Mouse (Mus musculus) left cerebral cortex, postnatal 10 days (tissue): ENCODE results near the gene Tnfsf8. TPM values are rescaled to one million over a fixed set of nuclear protein-coding genes. Genes with fewer than 3 reads are reported as not detected.

Source experiments
- DNase-seq, 2 experiments: peaks; one replicate each; pipeline ENCODE4 v3.0.0; 2021 to 2022; ENCODE audit warnings: low spot score in 2 of 2, mixed read lengths in 1 of 2; ENCODE audit errors: extremely low spot score in 1 of 2
- intact Hi-C: fragments of 180-260 bp; cut with DNase I; formaldehyde crosslinking; loops from one replicate; pipeline ENCODE4 v1.15.1; 2025
- total RNA-seq, 2 experiments: library from RNA; stranded (reverse); gene quantifications; 2 replicates each; pipeline ENCODE4 v1.2.3; 2021

Tnfsf8 gene
- not detected for total RNA-seq

DNA sequence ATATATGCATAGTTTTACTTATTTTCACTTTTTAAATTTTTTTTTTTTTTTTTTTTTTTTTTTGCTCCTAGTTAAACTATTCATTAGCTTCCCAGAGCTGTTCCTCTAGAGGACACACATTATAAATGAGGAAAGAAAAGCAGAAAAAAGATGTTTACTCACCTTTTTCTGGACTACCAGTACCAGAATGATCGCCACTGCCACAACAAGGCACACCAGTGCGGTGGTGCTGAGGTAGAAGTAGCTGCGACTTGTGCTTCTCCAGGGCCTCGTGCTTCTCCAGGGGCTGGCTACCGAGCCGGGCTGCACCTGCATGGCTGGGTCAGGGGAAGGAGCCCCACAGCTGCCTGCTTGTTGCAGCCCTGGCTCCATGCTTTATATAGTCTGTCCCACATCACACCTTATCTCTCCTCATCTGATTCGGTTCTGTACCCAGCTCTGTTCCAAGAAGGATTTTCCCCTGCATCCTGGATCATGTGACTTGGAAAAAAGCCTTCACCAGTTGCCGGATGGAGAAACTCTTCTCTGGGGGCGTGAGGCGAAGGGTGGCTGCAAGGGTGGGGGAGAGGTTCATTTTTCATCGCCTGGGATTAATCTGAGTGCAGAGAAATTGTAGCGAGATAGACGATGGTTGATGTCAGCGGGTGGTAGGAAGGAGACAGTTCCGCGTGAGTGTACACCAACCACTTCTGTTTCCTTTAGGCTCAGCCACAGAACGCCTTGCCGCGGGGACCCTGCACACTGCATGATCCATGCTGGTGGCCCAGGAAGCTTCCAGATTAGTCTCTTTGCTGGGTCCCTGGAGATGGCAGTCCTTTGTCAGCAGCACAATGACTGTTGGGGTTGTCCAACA, at the start of gene Tnfsf8:
Gene Tnfsf8, minus strand, starts transcription at position 660 of the 853 bp plus-strand sequence.
- no peak for DNase-seq
- intact Hi-C loops: no loop called here

DNA sequence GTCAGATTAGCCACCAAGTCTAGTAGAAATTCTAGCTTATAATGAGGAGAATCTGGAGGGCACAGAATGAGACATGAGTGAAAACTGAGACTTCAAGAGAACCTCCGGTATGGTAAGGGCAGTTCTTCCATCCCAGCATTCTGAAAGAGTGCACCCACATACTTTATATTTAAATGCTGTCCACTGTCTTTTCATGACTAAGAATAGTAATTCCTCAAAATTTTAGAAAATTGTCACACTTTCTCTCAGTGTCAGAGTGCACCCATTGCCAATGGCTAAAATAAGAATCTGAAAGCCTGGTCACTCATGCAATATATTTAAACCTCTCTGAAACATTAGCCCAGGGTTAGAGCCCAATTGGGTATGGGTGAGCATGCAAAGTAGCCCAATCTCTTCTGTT, 47.4 kb upstream of the Tnfsf8 start:
- DNase-seq: no peak

DNA sequence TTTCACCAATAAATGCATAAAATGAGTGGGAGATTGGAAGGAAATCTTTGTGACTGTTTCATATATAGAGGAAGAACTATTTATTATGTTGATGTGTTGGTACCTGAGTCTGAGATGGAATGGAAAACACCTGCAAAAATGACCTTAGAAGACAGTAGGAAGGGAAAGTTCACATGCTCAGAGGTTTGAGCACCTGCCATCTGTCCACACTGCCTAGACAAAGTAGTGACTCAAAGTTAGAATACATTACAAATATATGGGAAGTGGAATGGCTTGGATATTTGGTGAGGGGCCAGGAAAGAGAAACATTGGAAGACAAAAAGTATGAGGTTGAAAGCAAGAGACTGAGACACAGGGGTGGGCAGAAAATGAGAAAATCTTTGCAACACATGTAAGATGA, 46.3 kb upstream of the Tnfsf8 start:
- no peak for DNase-seq
- intact Hi-C loops: no loop called here

More for the DNA sequence above, 47.4 kb upstream of the Tnfsf8 start:
- intact Hi-C loops: no loop called here

DNA sequence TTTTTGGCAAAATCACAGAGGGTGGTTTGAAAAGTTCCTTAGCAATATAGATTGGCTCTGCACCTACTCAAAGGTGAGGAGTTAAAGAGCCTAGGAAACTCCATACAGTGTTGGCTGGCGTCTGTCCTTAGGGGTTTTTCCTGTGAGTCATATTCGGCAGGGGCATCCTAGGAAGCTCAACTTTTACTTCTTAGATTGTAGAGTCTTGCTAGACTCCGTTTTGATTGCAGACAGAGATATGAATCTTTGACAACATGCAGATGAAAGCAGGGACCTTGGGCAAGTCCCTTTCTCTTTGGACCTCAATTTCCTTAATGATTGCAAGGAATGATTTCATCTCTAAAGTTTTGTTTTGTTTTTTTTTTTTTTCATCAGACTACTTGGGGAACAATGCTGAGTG, 44.9 kb upstream of the Tnfsf8 start:
- intact Hi-C loops: no loop called here
- DNase-seq: no peak

DNA sequence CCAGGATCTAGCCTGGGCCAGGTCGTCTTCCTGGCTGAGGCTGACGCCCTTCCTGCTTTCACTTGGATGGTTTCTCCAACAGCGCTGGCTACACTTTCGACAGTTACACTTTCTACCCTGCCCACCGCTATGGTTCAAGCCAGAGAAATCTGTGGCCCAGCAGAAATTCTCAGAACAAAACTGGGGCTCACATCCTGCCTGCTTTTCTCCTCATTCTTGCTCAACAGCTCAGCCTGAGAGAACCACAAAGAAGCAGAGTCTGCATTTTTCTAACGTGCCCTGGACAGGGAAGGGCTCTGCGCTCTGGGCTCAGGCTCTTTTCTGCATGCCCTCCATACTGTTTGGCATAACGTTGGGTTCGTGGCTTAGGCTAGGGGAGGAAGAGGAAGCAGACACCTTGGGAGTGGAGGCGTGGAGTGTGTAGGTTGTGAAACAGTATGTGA, 38.0 kb upstream of the Tnfsf8 start:
- intact Hi-C loops: no loop called here
- no peak for DNase-seq

DNA sequence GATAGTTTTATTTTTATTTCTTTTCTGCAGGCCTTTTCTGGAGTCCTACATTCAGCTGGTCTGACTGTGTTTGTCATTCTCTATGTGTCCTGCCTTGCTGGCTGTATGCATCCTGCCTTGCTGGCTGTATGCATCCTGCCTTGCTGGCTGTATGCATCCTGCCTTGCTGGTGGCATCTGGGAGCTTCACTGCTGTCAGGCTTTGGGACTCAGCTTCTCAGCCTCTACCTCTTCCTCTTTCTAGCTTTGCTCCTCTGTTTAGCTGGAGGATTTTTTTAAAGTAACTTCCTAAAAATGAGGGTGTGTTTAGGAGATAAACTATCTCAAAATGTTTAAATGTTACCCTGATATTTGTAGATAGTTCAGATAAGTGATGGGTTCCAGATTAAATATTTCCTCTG, 36.0 kb upstream of the Tnfsf8 start:
- intact Hi-C loops: no loop called here
- no peak for DNase-seq

DNA sequence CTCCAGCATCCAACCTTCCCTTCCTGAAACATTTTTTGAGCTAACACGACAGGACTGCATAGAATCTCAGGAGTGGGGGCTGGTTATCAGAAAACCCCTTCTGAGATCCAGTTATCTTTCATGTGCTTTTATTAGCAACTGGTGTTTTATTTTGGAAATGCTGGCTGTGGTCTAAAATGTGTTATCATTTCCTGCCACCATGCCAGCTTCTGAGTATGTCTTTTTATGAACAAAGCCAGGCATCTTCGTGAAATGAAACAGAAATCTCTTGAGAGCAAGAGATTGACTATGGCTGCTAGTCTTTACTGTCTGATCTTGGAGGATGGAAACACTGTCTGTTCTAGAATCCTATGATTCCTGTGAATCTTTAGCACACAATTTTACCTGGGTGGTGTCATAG, 25.0 kb upstream of the Tnfsf8 start:
- no peak for DNase-seq
- intact Hi-C loops: no loop called here

DNA sequence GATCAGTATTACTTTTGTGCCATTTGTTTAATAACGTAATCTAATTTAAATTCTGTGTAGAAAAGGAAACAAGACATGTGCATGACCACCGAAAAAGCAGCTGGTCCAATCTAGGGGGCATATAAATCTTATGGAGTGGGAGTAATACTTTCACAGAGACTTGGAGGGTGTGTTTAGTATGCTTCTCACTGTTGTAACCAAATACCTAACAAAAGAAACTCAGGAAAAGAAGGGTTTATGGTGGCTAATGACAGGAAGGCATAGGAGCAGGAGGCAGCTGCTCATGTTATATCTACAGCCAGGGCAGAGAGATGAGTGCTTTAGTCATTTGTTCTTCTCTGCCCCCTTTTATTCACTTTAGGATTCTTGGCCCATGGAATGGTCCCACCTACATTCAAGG, 15.6 kb upstream of the Tnfsf8 start:
- intact Hi-C loops: no loop called here
- DNase-seq: no peak

DNA sequence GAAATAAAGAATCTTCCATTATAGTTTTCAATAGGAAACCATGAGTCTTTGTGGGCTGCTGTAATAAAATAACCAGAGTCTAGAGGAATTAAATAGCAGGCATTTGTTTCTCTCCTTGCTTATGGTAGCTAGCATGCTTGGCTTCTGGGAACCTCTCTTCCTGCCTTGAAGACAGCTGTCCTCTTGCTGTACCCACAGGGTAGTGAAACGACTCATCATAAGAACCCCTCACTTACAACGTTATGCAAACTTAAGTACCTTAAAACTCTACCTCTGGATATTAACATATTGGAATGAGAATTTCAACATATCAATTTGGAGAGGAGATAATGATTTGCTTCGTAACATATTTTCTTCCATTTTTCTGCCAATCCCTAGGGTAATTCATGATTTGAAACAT, 14.3 kb upstream of the Tnfsf8 start:
- DNase-seq: no peak
- intact Hi-C loops: no loop called here

DNA sequence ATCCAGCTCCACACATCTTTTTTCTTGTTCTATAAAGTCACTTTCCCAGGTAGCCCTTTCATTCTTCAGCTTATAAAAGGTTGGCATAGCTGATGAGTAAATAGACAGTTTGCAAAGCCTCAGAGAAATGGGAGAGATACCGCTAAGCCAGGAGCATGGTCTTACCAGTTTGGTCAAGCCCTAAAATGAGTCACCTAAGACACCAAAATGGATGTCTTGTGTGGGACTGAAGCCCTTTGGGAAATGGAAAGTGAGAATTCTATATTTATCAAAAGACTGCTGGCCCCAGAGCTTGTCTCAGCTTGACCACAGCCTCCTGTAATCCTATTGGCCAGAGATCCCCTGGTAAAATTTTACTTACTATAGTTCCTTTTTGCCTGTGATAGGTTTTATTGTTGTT, 9.5 kb upstream of the Tnfsf8 start:
- intact Hi-C loops: no loop called here
- DNase-seq: no peak

DNA sequence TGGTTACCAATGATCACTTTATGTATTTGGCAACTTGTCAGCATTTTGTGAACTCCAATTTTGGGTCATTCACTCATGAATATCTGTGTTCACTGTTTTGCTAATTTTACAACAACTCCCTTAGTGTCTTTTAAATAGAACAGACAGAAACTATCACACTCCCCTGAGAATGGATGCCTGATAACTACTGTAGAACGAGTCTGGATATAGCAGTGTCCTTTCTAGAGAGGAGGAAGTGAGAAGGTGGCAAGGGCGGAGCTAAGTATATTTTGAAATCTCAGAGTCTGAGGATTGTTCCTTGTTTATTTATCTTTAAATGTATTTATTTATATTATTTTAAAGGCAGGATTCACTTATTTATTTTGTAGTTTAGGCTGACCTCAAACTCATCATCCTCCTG, 7.6 kb upstream of the Tnfsf8 start:
- DNase-seq: no peak
- intact Hi-C loops: no loop called here

DNA sequence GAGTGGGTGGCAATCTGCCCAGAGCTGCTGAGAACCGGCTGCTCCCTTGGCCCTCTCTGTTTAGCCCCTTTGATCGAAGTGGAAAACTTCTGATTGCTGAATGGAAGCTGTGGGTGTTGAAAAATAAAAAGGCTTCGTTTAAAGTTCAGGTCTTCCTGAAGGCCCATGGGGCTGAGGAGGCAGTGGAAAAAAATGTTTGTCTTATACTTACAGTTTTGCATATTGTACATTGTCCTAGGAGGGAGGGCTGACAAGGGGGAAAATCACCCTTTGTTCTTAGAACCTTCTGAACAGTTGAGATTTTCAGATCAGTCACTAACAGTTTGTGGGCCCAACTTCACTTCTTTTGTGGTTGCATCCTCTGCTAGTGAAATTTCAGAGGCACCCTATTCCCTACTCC, 1.8 kb upstream of the Tnfsf8 start:
- intact Hi-C loops: no loop called here

DNA sequence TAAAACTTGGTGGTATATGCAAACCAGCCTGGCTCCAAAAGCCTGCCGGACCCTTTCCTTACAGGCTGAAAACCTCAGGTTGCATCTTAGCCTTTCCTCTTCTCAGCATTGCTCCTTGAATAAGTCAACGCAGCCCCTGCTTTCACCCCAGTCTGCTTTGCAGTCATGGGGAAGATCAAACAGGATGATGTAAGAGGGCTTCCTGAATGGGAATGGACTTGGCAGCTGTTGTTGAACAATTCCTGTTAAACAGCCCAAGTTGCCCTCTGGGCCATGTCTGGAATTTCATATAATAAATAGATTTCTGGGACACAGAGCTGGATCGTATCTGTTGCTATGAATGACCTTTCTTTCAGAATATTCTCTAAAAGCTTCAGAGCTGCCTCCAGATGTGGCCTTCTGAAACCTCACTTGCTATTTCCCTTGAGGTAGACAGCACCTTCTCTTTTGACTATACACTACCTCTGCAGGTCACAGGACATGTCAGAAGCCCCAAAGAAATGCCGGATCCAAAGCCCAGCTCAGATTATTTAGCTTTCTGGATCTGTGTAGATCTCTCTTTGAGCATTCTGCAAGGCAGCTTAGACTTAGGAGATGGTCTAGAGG, 1.0 kb upstream of the Tnfsf8 start:
- DNase-seq: no peak

More for the DNA sequence above, 1.8 kb upstream of the Tnfsf8 start:
- DNase-seq: no peak

DNA sequence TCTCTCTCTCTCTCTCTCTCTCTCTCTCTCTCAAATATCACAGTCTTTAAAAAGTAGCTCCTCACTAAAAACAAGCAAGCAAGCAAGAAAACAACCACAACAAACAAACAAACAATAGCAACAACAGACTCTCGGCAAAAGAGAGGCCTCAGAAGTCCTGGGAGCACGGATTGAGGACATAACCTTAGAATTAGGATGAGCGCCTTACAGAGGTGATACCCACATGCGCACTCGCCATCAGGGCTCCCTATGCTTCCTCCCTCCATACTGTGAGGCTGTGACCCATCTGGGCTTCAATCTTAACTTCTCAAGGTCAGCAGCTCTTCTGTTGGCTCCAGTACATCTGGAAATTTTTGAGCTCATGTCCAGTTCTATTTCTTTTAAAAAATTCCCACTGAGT, 911 bp downstream of the Tnfsf8 start:
- intact Hi-C loops: no loop called here
- DNase-seq: no peak

More for the DNA sequence above, 1.0 kb upstream of the Tnfsf8 start:
- intact Hi-C loops: no loop called here

DNA sequence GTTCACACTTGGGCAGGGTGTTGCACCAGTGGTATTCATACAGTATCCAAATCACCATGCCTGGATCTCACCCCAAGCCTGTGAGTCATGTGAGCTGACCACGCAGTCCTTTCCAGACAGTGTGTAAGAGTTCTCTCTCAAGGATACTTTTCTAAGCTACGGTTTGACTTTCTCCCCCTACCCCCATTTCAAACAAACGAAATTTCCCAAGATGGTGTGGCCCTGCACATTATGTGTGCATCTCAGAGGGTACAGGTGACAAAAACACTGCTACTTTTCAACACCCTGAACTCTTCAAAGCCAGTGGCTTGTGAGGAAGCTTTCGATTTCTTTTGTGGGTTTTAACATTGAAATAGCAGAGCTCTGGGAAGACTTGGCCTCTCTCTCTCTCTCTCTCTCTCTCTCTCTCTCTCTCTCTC, 1.4 kb downstream of the Tnfsf8 start:
- no peak for DNase-seq
- intact Hi-C loops: no loop called here

DNA sequence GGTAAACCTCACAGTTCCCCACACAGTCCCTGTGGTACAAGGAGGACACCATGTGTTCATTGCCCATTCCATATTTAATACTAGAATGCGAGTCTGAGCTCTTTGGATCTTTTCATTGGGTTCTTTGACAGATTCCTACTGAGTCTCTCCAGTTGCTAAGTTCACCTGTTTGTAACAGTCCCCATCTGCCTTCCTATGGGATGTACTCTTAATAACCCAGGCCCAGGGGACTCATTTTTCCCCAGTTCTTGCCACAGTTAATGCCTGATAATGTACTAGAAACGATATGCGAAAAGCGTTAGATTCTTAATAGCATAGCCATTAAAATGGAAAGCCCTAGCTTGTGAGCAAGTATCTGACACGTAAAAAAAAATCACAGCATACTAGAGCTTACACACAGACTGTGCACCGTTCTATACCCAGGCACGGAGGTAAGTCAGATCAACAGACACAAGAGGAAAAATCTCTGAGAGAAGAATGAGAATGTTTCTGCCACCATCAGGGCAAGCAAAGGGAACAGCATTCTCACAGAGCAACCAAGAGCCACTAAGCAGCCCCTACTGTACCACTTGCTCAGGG, 2.4 kb downstream of the Tnfsf8 start:
- intact Hi-C loops: no loop called here

DNA sequence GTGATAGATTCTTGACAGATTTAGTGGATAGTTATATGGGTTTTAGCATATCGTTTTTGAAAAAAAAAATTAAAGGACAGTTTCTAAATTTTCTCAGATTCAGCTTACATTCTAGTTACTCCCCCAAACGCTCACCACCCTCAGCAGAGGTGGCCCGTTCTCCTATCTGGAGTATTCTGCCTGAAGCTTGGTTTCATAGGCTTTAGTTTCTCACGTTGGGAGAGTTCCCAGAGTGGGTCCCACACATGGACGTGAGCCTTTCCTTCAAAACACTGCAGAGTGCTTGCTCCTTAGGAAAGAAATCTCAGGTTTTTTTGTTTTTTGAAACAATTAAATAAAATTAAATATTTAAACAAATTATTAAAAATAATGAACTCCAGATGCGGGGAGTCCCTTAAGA, 4.4 kb downstream of the Tnfsf8 start:
- intact Hi-C loops: no loop called here
- no peak for DNase-seq

More for the DNA sequence above, 2.4 kb downstream of the Tnfsf8 start:
- no peak for DNase-seq

DNA sequence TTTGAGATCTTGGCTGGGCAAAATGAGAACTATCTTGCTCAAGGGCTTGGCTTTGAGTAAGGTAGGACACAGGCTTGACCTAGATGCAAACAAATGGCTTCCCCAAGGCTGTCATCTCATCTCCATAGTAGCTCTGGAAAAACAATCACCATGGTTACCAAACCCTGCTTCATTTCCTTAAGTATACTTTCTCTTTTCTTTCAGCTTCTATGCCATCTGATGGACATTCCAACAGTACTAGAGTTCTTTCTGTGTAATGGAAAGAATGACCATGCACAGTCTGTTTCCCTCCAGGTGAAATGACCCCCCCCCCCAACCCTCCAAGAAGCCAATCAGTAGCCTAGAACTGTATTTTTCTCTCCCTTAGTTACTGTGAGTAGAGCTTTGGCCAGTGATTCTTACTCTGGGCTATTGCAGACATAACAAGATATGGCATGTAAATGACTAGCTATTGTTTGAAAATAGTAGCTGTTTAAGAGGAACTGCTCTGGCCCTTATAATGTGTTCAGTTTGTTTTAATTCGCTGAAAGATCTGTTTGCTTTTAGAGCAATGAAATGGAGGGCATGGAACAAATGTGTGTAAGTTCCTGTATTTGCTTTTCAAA, 7.3 kb downstream of the Tnfsf8 start:
- peak in 1 of 2 experiments; percentile 13 for DNase-seq
- intact Hi-C loops: no loop called here

DNA sequence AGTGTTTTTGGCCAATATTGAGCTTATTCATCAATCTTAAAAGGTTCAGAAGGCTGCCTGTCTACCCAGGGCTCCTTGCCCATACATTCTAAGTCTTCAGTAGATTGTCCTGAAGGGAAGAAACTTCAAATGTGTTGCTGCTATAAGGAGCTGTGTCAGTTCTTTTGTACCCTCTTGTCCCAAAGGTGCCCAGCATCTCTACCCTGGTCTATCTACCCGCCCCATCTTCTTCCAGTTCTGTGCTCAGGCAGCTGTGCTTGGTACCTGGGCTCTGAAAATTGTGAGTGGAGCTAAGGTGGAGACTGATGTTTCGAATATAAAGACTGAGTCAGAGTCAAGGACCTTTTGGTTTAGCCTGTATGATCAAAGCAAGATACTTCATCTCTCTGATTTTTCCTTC, 11.1 kb downstream of the Tnfsf8 start:
- intact Hi-C loops: no loop called here
- no peak for DNase-seq
